Comparison of ENCODE assay signal across 8 mouse cellular contexts in genomic region chr16:5012036-5013005, GRCm38 (mm10). TPM values are rescaled to one million over a fixed set of nuclear protein-coding genes. Genes with fewer than 3 reads are reported as not detected.
A peak's percentile ranks its signal among the peaks of the same experiment; 100 is the strongest.
DNase-seq lines count a peak whose midpoint lies in the region; ATAC-seq lines count a peak whose summit lies in the region.

No protein-coding gene starts in this region.

- ATAC-seq in erythroblast, adult 5-6 weeks (replicated peaks; ENCODE audit: low FRiP score, poor library complexity, severe bottlenecking), result peak; percentile 24; the same call in 1 of the 2 replicates
- ATAC-seq in kidney, embryonic 15.5 days (replicated peaks; ENCODE audit: low FRiP score), result peak; percentile 17; the same call in 1 of the 2 replicates
- no peak for ATAC-seq in midbrain, embryonic 14.5 days (ENCODE audit: low FRiP score, low TSS enrichment)

- peak overlapping the region; percentile 82; the same call in 1 of the 2 replicates for H3K27ac ChIP-seq in heart, embryonic 10.5 days
- peak overlapping the region; percentile 76 for H3K27ac ChIP-seq in kidney, embryonic 15.5 days
- H3K27ac ChIP-seq in midbrain, embryonic 14.5 days (replicated peaks; ENCODE audit: low read depth, low read length), result peak overlapping the region; percentile 80

- no peak for DNase-seq in heart, embryonic 10.5 days (ENCODE audit: low spot score)
- no peak for DNase-seq in heart, adult 8-10 months (ENCODE audit: low spot score)
- DNase-seq in MEL-GATA-1-ER (ENCODE audit: extremely low read depth, low read depth), result peak; percentile 77
- DNase-seq in midbrain, embryonic 14.5 days, result no peak
- DNase-seq in ovary, postnatal 14 days (ENCODE audit: low spot score), result no peak
- DNase-seq in gastrocnemius, postnatal 25 days, result no peak

- peaks cover 24% of the 10 kb centered on the region for H3K4me1 ChIP-seq in heart, embryonic 10.5 days
- H3K4me1 ChIP-seq in kidney, embryonic 15.5 days, result peaks cover 20% of the 10 kb centered on the region
- peaks cover 12% of the 10 kb centered on the region for H3K4me1 ChIP-seq in midbrain, embryonic 14.5 days (ENCODE audit: control insufficient read depth, insufficient read depth, low read length)

- 53% methylated on average over 13 of the region's 13 CpGs for WGBS in heart, embryonic 10.5 days
- 41% methylated on average over 13 of the region's 13 CpGs for WGBS in kidney, embryonic 15.5 days
- WGBS in midbrain, embryonic 14.5 days, result 57% methylated on average over 13 of the region's 13 CpGs

- peak overlapping the region; percentile 76 for H3K4me3 ChIP-seq in heart, embryonic 10.5 days
- peak overlapping the region; percentile 82 for H3K4me3 ChIP-seq in kidney, embryonic 15.5 days (replicated peaks)
- peak overlapping the region; percentile 66 for H3K4me3 ChIP-seq in midbrain, embryonic 14.5 days (replicated peaks; ENCODE audit: low read depth, low read length)

- H3K9me3 ChIP-seq in heart, embryonic 10.5 days, result no peaks in the 10 kb centered on the region
- no peaks in the 10 kb centered on the region for H3K9me3 ChIP-seq in kidney, embryonic 15.5 days (replicated peaks)
- no peaks in the 10 kb centered on the region for H3K9me3 ChIP-seq in midbrain, embryonic 14.5 days (ENCODE audit: control insufficient read depth, low read length)

- no peaks in the 10 kb centered on the region for H3K27me3 ChIP-seq in heart, embryonic 10.5 days (ENCODE audit: insufficient read depth, poor library complexity, severe bottlenecking)
- no peaks in the 10 kb centered on the region for H3K27me3 ChIP-seq in kidney, embryonic 15.5 days
- H3K27me3 ChIP-seq in midbrain, embryonic 14.5 days (ENCODE audit: control insufficient read depth, insufficient read depth, low read length), result no peaks in the 10 kb centered on the region

- H3K9ac ChIP-seq in kidney, embryonic 15.5 days, result peak overlapping the region; percentile 64
- H3K9ac ChIP-seq in midbrain, embryonic 14.5 days (replicated peaks; ENCODE audit: low read length), result peak overlapping the region; percentile 69

- peak overlapping the region; percentile 77 for H3K4me2 ChIP-seq in kidney, embryonic 15.5 days
- peak overlapping the region; percentile 69 for H3K4me2 ChIP-seq in midbrain, embryonic 14.5 days (ENCODE audit: low read length)

- peaks cover 45% of the 10 kb centered on the region for H3K36me3 ChIP-seq in heart, embryonic 10.5 days
- H3K36me3 ChIP-seq in kidney, embryonic 15.5 days, result peaks cover 34% of the 10 kb centered on the region
- peaks cover 41% of the 10 kb centered on the region for H3K36me3 ChIP-seq in midbrain, embryonic 14.5 days (ENCODE audit: control insufficient read depth, insufficient read depth, low read length)

RNA-seq across cellular contexts. Expression of gene Rogdi, which starts 1.0 kb away (rescaled TPM):
- 55.5 and 57.4 TPM in 2 replicates for polyA plus RNA-seq in heart, embryonic 10.5 days (2016; fragmentation: Nextera tagmentation; extraction: Ambion mirVana)
- 10 to 100 TPM; 11.1 to 19.2 (median 14.7) TPM for total RNA-seq in heart, adult 8-10 months (2022)
- 35.3 and 39.2 TPM in 2 replicates for total RNA-seq in erythroblast, adult 5-6 weeks (2015; ENCODE audit: low replicate concordance)
- 6.8 and 9.5 TPM in 2 replicates for total RNA-seq in erythroblast, adult 5-6 weeks (2017; ENCODE audit: low replicate concordance)
- 93.5 and 101 TPM in 2 replicates for polyA plus RNA-seq in kidney, embryonic 15.5 days (2015; fragmentation: Nextera tagmentation; extraction: Ambion mirVana)
- polyA plus RNA-seq in midbrain, embryonic 14.5 days (2014; fragmentation: Nextera tagmentation; extraction: Ambion mirVana), result 132 and 161 TPM in 2 replicates
- 1 to 10 TPM; 7.8 to 9.3 TPM for total RNA-seq in gastrocnemius, postnatal 25 days (2021)

RNA-seq across cellular contexts. Expression of gene Smim22, which starts 5.2 kb away (rescaled TPM):
- polyA plus RNA-seq in heart, embryonic 10.5 days (2016; fragmentation: Nextera tagmentation; extraction: Ambion mirVana), result 3.0 and 4.2 TPM in 2 replicates
- not detected for total RNA-seq in heart, adult 8-10 months (2022)
- total RNA-seq in erythroblast, adult 5-6 weeks (2015; ENCODE audit: low replicate concordance), result not detected in 2 replicates
- not detected in 2 replicates for total RNA-seq in erythroblast, adult 5-6 weeks (2017; ENCODE audit: low replicate concordance)
- 11.2 and 13.7 TPM in 2 replicates for polyA plus RNA-seq in kidney, embryonic 15.5 days (2015; fragmentation: Nextera tagmentation; extraction: Ambion mirVana)
- polyA plus RNA-seq in midbrain, embryonic 14.5 days (2014; fragmentation: Nextera tagmentation; extraction: Ambion mirVana), result not detected in 2 replicates
- not detected for total RNA-seq in gastrocnemius, postnatal 25 days (2021)

RNA-seq across cellular contexts. Expression of gene Sept12, which starts 14.7 kb away (rescaled TPM):
- not detected in 2 replicates for polyA plus RNA-seq in heart, embryonic 10.5 days (2016; fragmentation: Nextera tagmentation; extraction: Ambion mirVana)
- total RNA-seq in heart, adult 8-10 months (2022), result not detected
- not detected in 2 replicates for total RNA-seq in erythroblast, adult 5-6 weeks (2015; ENCODE audit: low replicate concordance)
- total RNA-seq in erythroblast, adult 5-6 weeks (2017; ENCODE audit: low replicate concordance), result not detected in 2 replicates
- not detected in 2 replicates for polyA plus RNA-seq in kidney, embryonic 15.5 days (2015; fragmentation: Nextera tagmentation; extraction: Ambion mirVana)
- polyA plus RNA-seq in midbrain, embryonic 14.5 days (2014; fragmentation: Nextera tagmentation; extraction: Ambion mirVana), result not detected in 2 replicates
- total RNA-seq in gastrocnemius, postnatal 25 days (2021), result not detected

RNA-seq across cellular contexts. Expression of gene Glyr1, which starts 37.3 kb away (rescaled TPM):
- polyA plus RNA-seq in heart, embryonic 10.5 days (2016; fragmentation: Nextera tagmentation; extraction: Ambion mirVana), result 129 and 130 TPM in 2 replicates
- 10 to 100 TPM; 42.2 to 45.5 (median 45.0) TPM for total RNA-seq in heart, adult 8-10 months (2022)
- 29.0 and 43.9 TPM in 2 replicates for total RNA-seq in erythroblast, adult 5-6 weeks (2015; ENCODE audit: low replicate concordance)
- 42.1 and 57.2 TPM in 2 replicates for total RNA-seq in erythroblast, adult 5-6 weeks (2017; ENCODE audit: low replicate concordance)
- polyA plus RNA-seq in kidney, embryonic 15.5 days (2015; fragmentation: Nextera tagmentation; extraction: Ambion mirVana), result 162 and 164 TPM in 2 replicates
- polyA plus RNA-seq in midbrain, embryonic 14.5 days (2014; fragmentation: Nextera tagmentation; extraction: Ambion mirVana), result 123 and 147 TPM in 2 replicates
- total RNA-seq in gastrocnemius, postnatal 25 days (2021), result 10 to 100 TPM; 31.2 to 31.8 TPM

RNA-seq across cellular contexts. Expression of gene Ubn1, which starts 37.5 kb away (rescaled TPM):
- polyA plus RNA-seq in heart, embryonic 10.5 days (2016; fragmentation: Nextera tagmentation; extraction: Ambion mirVana), result 13.3 and 15.7 TPM in 2 replicates
- total RNA-seq in heart, adult 8-10 months (2022), result 10 to 100 TPM; 18.6 to 25.8 (median 22.3) TPM
- 16.1 and 19.6 TPM in 2 replicates for total RNA-seq in erythroblast, adult 5-6 weeks (2015; ENCODE audit: low replicate concordance)
- total RNA-seq in erythroblast, adult 5-6 weeks (2017; ENCODE audit: low replicate concordance), result 23.6 and 31.4 TPM in 2 replicates
- polyA plus RNA-seq in kidney, embryonic 15.5 days (2015; fragmentation: Nextera tagmentation; extraction: Ambion mirVana), result 18.5 and 19.9 TPM in 2 replicates
- 15.7 and 19.8 TPM in 2 replicates for polyA plus RNA-seq in midbrain, embryonic 14.5 days (2014; fragmentation: Nextera tagmentation; extraction: Ambion mirVana)
- total RNA-seq in gastrocnemius, postnatal 25 days (2021), result 10 to 100 TPM; 21.5 to 23.4 TPM
